Mouse (Mus musculus): ENCODE results near the gene Pjvk. TPM values are rescaled to one million over a fixed set of nuclear protein-coding genes. Genes with fewer than 3 reads are reported as not detected.

Gene Pjvk
- polyA plus RNA-seq, 1 experiment from 2014 or later: 0.88 TPM

- no peaks in the 10 kb centered on the region for H3K4me1 ChIP-seq (ENCODE audit: insufficient read depth)
- H3K27ac ChIP-seq (ENCODE audit: low read depth): peak overlapping the region; percentile 48; the same call in 1 of the 2 replicates
- ATAC-seq (ENCODE audit: insufficient read depth) (peak; percentile 69; the same call in 1 of the 2 replicates), DNase-seq (peak; percentile 67)
- no peak overlapping the region for H3K9ac ChIP-seq
- no peaks in the 10 kb centered on the region for H3K27me3 ChIP-seq (ENCODE audit: insufficient read depth, low read length)
- no peak for TF ChIP-seq CTCF (IDR thresholded peaks at IDR 0.05; ENCODE audit: low read depth)
- no peaks in the 10 kb centered on the region for H3K9me3 ChIP-seq (ENCODE audit: low read depth, low read length)
- WGBS: 70% methylated on average over 12 of the region's 12 CpGs
- no peak overlapping the region for H3K4me2 ChIP-seq
- H3K36me3 ChIP-seq (ENCODE audit: insufficient read depth): peaks cover 82% of the 10 kb centered on the region
- H3K4me3 ChIP-seq (ENCODE audit: low read depth, low read length): no peak overlapping the region
Measured at GRCm38 (mm10) chr2:76690436-76691204, 42.3 kb downstream of the Pjvk start.

GRCm38 (mm10) chr2:76693765-76694164 is 45.5 kb downstream of the Pjvk start:
- no peak overlapping the region for H3K27ac ChIP-seq (ENCODE audit: low read depth)
- WGBS: 83% methylated on average over 5 of the region's 5 CpGs
- H3K27me3 ChIP-seq (ENCODE audit: insufficient read depth, low read length): no peaks in the 10 kb centered on the region
- H3K4me3 ChIP-seq (ENCODE audit: low read depth, low read length): no peak overlapping the region
- H3K4me2 ChIP-seq: no peak overlapping the region
- H3K9ac ChIP-seq: no peak overlapping the region
- DNase-seq: no peak
- TF ChIP-seq CTCF (IDR thresholded peaks at IDR 0.05; ENCODE audit: low read depth): no peak
- ATAC-seq (ENCODE audit: insufficient read depth): no peak
- H3K4me1 ChIP-seq (ENCODE audit: insufficient read depth): no peaks in the 10 kb centered on the region
- H3K9me3 ChIP-seq (ENCODE audit: low read depth, low read length): no peaks in the 10 kb centered on the region
- H3K36me3 ChIP-seq (ENCODE audit: insufficient read depth): peaks cover 74% of the 10 kb centered on the region

DNA sequence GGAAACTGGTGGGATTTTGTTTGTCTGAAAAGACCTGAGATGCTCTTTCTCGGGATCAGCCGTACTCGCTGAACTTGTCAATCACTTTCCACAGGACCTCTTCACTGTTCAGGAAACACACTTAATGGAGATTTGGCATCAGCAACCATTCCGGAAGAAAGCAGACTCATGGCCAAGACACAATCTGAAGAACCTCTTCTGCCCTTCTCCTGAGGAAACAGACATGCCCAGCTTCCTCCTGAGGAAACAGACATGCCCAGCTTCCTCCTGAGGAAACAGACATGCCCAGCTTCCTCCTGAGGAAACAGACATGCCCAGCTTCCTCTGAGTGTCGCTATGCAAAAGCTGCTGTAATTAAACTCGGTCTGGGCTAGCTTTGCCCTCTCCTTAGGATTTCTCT is 47.0 kb downstream of the Pjvk start:
- Histone ChIP-seq H3K9me3 (ENCODE audit: low read depth, low read length) (no peaks in the 10 kb centered on the region), H3K9ac (no peak overlapping the region), H3K27ac (ENCODE audit: low read depth) (no peak overlapping the region), H3K27me3 (ENCODE audit: insufficient read depth, low read length) (no peaks in the 10 kb centered on the region), H3K4me2 (no peak overlapping the region), H3K4me1 (ENCODE audit: insufficient read depth) (no peaks in the 10 kb centered on the region), H3K4me3 (ENCODE audit: low read depth, low read length) (no peak overlapping the region), H3K36me3 (ENCODE audit: insufficient read depth) (peaks cover 70% of the 10 kb centered on the region)
- WGBS: 62% methylated on average over 6 of the region's 6 CpGs
- ATAC-seq (ENCODE audit: insufficient read depth) (no peak; the same call in 1 of the 2 replicates), DNase-seq (peak; percentile 25)
- no peak for TF ChIP-seq CTCF (IDR thresholded peaks at IDR 0.05; ENCODE audit: low read depth)

- no peaks in the 10 kb centered on the region for H3K9me3 ChIP-seq (ENCODE audit: low read depth, low read length)
- no peak overlapping the region for H3K27ac ChIP-seq (ENCODE audit: low read depth)
- no peaks in the 10 kb centered on the region for H3K4me1 ChIP-seq (ENCODE audit: insufficient read depth)
- no peak overlapping the region for H3K9ac ChIP-seq
- DNase-seq (no peak), ATAC-seq (ENCODE audit: insufficient read depth) (no peak)
- peaks cover 18% of the 10 kb centered on the region; the same call in 1 of the 2 replicates for H3K36me3 ChIP-seq (ENCODE audit: insufficient read depth)
- 86% methylated on average over 3 of the region's 3 CpGs for WGBS
- no peak overlapping the region for H3K4me2 ChIP-seq
- no peak for TF ChIP-seq CTCF (IDR thresholded peaks at IDR 0.05; ENCODE audit: low read depth)
- H3K4me3 ChIP-seq (ENCODE audit: low read depth, low read length): no peak overlapping the region
- no peaks in the 10 kb centered on the region for H3K27me3 ChIP-seq (ENCODE audit: insufficient read depth, low read length)
Measured at GRCm38 (mm10) chr2:76702188-76702587, 53.9 kb downstream of the Pjvk start.

DNA sequence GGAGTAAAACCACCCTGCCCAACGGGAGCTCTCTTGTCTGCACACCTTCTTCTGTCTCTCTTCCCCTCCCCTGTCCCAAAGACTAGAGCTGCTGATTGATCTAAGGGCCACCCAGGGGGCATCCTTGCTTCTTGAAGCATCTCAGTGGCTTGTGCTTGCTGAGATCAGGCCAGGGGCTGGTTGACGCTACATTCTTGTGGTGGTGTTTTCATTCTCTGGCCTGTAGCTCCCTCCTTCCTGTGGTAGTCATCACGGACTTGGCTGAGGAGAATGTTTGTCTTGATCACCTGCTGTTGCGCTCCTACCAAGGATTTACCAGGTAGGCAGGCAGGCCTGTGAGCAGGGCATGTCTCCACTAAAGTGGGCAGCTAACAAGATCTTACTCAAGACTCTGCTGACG is 54.5 kb downstream of the Pjvk start:
- 68% methylated on average over 5 of the region's 5 CpGs for WGBS
- H3K4me2 ChIP-seq: no peak overlapping the region
- no peak for DNase-seq
- H3K36me3 ChIP-seq (ENCODE audit: insufficient read depth): peaks cover 12% of the 10 kb centered on the region; the same call in 1 of the 2 replicates
- H3K27ac ChIP-seq (ENCODE audit: low read depth): no peak overlapping the region
- H3K4me3 ChIP-seq (ENCODE audit: low read depth, low read length): no peak overlapping the region
- no peaks in the 10 kb centered on the region for H3K27me3 ChIP-seq (ENCODE audit: insufficient read depth, low read length)
- no peak for ATAC-seq (ENCODE audit: insufficient read depth)
- H3K4me1 ChIP-seq (ENCODE audit: insufficient read depth): no peaks in the 10 kb centered on the region
- no peak for TF ChIP-seq CTCF (IDR thresholded peaks at IDR 0.05; ENCODE audit: low read depth)
- H3K9me3 ChIP-seq (ENCODE audit: low read depth, low read length): no peaks in the 10 kb centered on the region
- H3K9ac ChIP-seq: no peak overlapping the region

DNA sequence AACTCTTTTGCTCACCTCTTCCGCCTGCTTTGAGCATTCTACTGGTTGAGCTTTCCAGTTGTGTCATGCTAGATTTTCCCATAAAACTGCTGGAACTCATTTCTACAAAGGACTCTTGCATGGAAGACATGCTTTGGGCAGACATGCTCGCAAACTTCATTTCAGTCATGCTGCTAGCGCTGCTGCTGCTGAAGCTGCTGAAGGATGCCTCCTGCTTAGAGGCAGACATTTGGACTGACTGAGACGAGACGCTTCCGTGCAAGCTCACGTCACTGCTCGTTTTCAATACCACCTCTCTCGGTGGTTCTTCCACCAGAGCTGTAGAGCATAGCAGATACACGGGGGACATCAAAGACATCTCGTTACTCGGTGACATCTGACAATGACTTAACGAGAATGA is 57.4 kb downstream of the Pjvk start:
- 86% methylated on average over 13 of the region's 13 CpGs for WGBS

More for the DNA sequence above, 57.4 kb downstream of the Pjvk start:
- Histone ChIP-seq H3K27ac (ENCODE audit: low read depth) (no peak overlapping the region), H3K9me3 (ENCODE audit: low read depth, low read length) (peaks cover 8% of the 10 kb centered on the region), H3K4me2 (no peak overlapping the region), H3K36me3 (ENCODE audit: insufficient read depth) (0 out of 2 replicates have a peak, but pooled peaks cover 4% of the 10 kb centered on the region), H3K27me3 (ENCODE audit: insufficient read depth, low read length) (no peaks in the 10 kb centered on the region), H3K4me1 (ENCODE audit: insufficient read depth) (no peaks in the 10 kb centered on the region), H3K4me3 (ENCODE audit: low read depth, low read length) (no peak overlapping the region), H3K9ac (no peak overlapping the region)
- TF ChIP-seq CTCF (IDR thresholded peaks at IDR 0.05; ENCODE audit: low read depth): no peak
- DNase-seq (no peak), ATAC-seq (ENCODE audit: insufficient read depth) (no peak)

Other genes with a start within 250 kb of the Pjvk start
- 17.3 and 17.6 TPM in 2 replicates for gene Osbpl6, start 242.0 kb upstream of the Pjvk start, polyA plus RNA-seq (2014; fragmentation: Nextera tagmentation; extraction: Ambion mirVana)
- gene Prkra, start 461 bp upstream of the Pjvk start, polyA plus RNA-seq (2014; fragmentation: Nextera tagmentation; extraction: Ambion mirVana): 77.3 and 79.4 TPM in 2 replicates
- 69.0 and 72.8 TPM in 2 replicates for gene Fkbp7, start 24.6 kb downstream of the Pjvk start, polyA plus RNA-seq (2014; fragmentation: Nextera tagmentation; extraction: Ambion mirVana)
- 13.8 and 14.1 TPM in 2 replicates for gene Plekha3, start 26.8 kb downstream of the Pjvk start, polyA plus RNA-seq (2014; fragmentation: Nextera tagmentation; extraction: Ambion mirVana)

All from lung, embryonic 14.5 days (tissue).